Mouse (Mus musculus) embryonic fibroblast, embryonic 13.5 days (primary cell): Measurements from ENCODE around the gene Bcar3.

Experiments used
- CTCF ChIP-seq: IDR thresholded peaks from 2 replicates; pipeline ENCODE4 v1.5.1; 2011; ENCODE audit warnings: mild to moderate bottlenecking, control low read depth, low read length, moderate library complexity, borderline replicate concordance; ENCODE audit not compliant: insufficient read depth
- POLR2A ChIP-seq: IDR thresholded peaks from 2 replicates; pipeline ENCODE4 v1.6.1; 2011; ENCODE audit warnings: low read depth, mild to moderate bottlenecking, control low read depth, low read length, moderate library complexity

DNA sequence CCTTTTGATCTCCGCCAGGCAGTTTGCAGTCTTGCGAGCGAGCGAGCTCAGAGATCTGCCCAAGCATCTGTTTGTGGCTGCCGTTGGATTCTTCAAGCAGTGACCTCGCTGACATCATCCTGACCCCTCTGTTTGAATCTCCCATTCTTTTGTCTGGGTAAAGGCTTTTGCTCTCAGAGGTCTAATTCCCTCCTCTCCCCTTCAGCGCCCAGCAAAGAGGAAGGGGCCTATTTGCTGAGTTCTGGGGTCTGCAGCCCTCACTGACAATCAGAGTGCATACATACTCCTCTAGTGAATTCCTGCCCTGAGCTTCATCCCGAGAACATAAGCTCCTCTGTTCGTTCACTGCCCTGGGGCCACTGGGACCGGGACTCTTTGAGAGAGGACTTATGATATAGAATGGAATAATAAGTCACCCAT, 82.5 kb downstream of the Bcar3 start:
- TF ChIP-seq POLR2A (no peak), CTCF (no peak)
